8 mouse cellular contexts compared by ENCODE assay signal in genomic region chr15:77304960-77305359, GRCm38 (mm10). TPM values are rescaled to one million over a fixed set of nuclear protein-coding genes. Genes with fewer than 3 reads are reported as not detected.
DNase-seq lines count a peak whose midpoint lies in the region; ATAC-seq and TF ChIP-seq lines count a peak whose summit lies in the region.

No protein-coding gene starts in this region.

- H3K27ac ChIP-seq in hindbrain, embryonic 10.5 days = peak overlapping the region; percentile 98
- no peak overlapping the region for H3K27ac ChIP-seq in liver, postnatal 0 days (ENCODE audit: low read depth)

- peak; percentile 91 for DNase-seq in heart, adult 11 months
- no peak for DNase-seq in heart, adult 18-20 months
- DNase-seq in MN1 (ENCODE audit: low spot score) = peak; percentile 31
- DNase-seq in hindbrain, embryonic 10.5 days (ENCODE audit: low spot score) = no peak
- DNase-seq in liver, postnatal 0 days = no peak
- DNase-seq in ovary, postnatal 36 days (ENCODE audit: low spot score) = no peak
- no peak for DNase-seq in yolk sac, embryonic 10.5 days (ENCODE audit: low spot score)

- H3K36me3 ChIP-seq in hindbrain, embryonic 10.5 days = peaks cover 19% of the 10 kb centered on the region
- no peaks in the 10 kb centered on the region for H3K36me3 ChIP-seq in liver, postnatal 0 days (replicated peaks; ENCODE audit: insufficient read depth, low read length)

- TF ChIP-seq CTCF in liver, postnatal 0 days (IDR thresholded peaks at IDR 0.05; ENCODE audit: low read depth) = no peak

- peak overlapping the region; percentile 79 for H3K4me2 ChIP-seq in liver, postnatal 0 days (ENCODE audit: low read depth, low read length)

- H3K9ac ChIP-seq in liver, postnatal 0 days (replicated peaks) = no peak overlapping the region

- no peaks in the 10 kb centered on the region for H3K9me3 ChIP-seq in hindbrain, embryonic 10.5 days
- H3K9me3 ChIP-seq in liver, postnatal 0 days (ENCODE audit: low read length) = no peaks in the 10 kb centered on the region

- H3K4me3 ChIP-seq in hindbrain, embryonic 10.5 days = peak overlapping the region; percentile 97
- no peak overlapping the region for H3K4me3 ChIP-seq in liver, postnatal 0 days (ENCODE audit: low read depth, low read length)

- no peak for ATAC-seq in liver, postnatal 0 days
- ATAC-seq in megakaryocyte, adult 5-6 weeks (ENCODE audit: poor library complexity, severe bottlenecking) = no peak

- 21% methylated on average over 3 of the region's 3 CpGs for WGBS in hindbrain, embryonic 10.5 days
- WGBS in liver, postnatal 0 days (ENCODE audit: insufficient replicate concordance) = 22% methylated on average over 3 of the region's 3 CpGs

- H3K4me1 ChIP-seq in hindbrain, embryonic 10.5 days (replicated peaks) = peaks cover 68% of the 10 kb centered on the region
- H3K4me1 ChIP-seq in liver, postnatal 0 days (ENCODE audit: insufficient read depth) = peaks cover 22% of the 10 kb centered on the region

- H3K27me3 ChIP-seq in hindbrain, embryonic 10.5 days (ENCODE audit: insufficient read depth, poor library complexity, severe bottlenecking) = peaks cover 13% of the 10 kb centered on the region; the same call in 1 of the 2 replicates
- peaks cover 21% of the 10 kb centered on the region for H3K27me3 ChIP-seq in liver, postnatal 0 days (ENCODE audit: insufficient read depth, low read length)

- TF ChIP-seq EP300 in liver, postnatal 0 days (IDR thresholded peaks at IDR 0.05; ENCODE audit: low read depth) = no peak

RNA-seq across cellular contexts. Expression of gene Rbfox2, which starts 1.8 kb away (rescaled TPM):
- 10 to 100 TPM; 86.5 to 90.5 TPM for total RNA-seq in heart, adult 18-20 months (2021)
- polyA plus RNA-seq in hindbrain, embryonic 10.5 days (2016; fragmentation: Nextera tagmentation; extraction: Ambion mirVana) = 50.6 and 77.8 TPM in 2 replicates
- polyA plus RNA-seq in liver, postnatal 0 days (2015; fragmentation: Nextera tagmentation; extraction: Ambion mirVana) = 6.9 and 7.0 TPM in 2 replicates
- 0.13 TPM in 1 of 2 replicates, not detected in the other for total RNA-seq in megakaryocyte, adult 5-6 weeks (2015)
- 0.12 and 0.51 TPM in 2 replicates for total RNA-seq in megakaryocyte, adult 5-6 weeks (2017)

Comparison
In these comparisons a context has a peak if more than half of its experiments do, and no peak if none do; other contexts are left out.
1. DNase-seq: peak in heart, adult 11 months (single experiment) and MN1 (single experiment); none in heart, adult 18-20 months (0 of 2), hindbrain, embryonic 10.5 days (single experiment), liver, postnatal 0 days (single experiment), ovary, postnatal 36 days (single experiment) and yolk sac, embryonic 10.5 days (single experiment).
2. RNA of gene Rbfox2, which starts 1.8 kb away (total RNA-seq): 86.5 to 90.5 TPM in heart, adult 18-20 months; 0.12 to 0.51 TPM in megakaryocyte, adult 5-6 weeks; every median in the first group is over 10 times any median in the second.